Mouse (Mus musculus) spleen, postnatal 14 days (tissue): ENCODE results near the gene Rhox4c.
"Not testable (repeated sequence)": the region's sequence is repeated elsewhere in the genome, so short reads cannot be mapped to it uniquely, and the experiment has no call there.

ENCODE experiments used
- DNase-seq, 2 experiments: peaks; one replicate each; pipeline ENCODE4 v3.0.0; 2021 to 2022; ENCODE audit warnings: low spot score in 2 of 2

The Rhox4c gene

DNA sequence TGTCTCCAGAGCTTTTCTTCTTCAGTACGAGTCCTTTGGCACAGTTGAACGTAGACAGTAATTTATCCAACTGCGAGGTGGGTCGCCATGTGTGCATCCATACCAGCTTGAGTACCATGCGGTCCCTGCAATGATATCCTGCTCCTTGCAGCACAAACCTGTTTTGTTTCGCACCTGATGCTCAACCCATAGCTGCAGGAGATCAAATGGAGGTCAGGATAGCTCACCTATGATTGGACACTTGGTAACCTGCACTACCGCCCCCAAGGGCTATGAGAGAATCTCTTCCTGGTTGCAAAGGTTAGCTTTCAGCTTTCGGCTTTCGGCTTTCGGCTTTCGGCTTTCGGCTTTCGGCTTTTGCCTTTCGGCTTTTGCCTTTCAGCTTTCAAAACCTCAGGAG is at the start of gene Rhox4c:
TSS of gene Rhox4c (plus strand) at position 301 of the 400 bp plus-strand sequence.
- DNase-seq = not testable (repeated sequence)

DNA sequence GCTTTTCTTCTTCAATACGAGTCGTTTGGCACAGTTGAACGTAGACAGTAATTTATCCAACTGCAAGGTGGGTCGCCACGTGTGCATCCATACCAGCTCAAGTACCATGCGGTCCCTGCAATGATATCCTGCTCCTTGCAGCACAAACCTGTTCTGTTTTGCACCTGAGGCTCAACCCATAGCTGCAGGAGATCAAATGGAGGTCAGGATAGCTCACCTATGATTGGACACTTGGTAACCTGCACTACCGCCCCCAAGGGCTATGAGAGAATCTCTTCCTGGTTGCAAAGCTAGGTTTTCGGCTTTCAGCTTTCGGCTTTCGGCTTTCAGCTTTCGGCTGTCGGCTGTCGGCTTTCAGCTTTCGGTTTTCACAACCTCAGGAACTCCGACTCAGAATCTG is 47.9 kb upstream of the Rhox4c start, which contains the start of gene Rhox4b:
TSS of gene Rhox4b (plus strand) at position 301 of the 400 bp plus-strand sequence.
- not testable (repeated sequence) for DNase-seq

DNA sequence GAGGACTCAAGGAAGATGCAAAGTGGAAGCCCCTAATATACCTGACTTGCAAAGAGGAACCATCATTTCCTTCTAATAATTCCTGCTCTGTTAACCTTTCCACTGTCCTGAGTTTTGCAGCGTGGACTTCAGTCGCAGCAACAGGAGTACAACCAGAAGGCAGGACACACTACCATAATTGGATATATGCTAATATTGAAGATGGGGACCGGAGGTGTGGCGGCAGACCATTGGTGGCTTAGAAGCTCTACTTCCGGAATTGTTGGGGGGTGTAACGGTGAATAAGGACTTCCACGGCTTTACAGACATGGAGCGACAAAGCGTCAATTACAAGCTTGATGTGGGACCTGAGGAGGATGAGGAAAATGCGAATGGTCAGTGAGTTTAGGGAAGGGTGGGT is 26.8 kb upstream of the Rhox4c start, which contains the start of gene Rhox2c:
TSS of gene Rhox2c (plus strand) at position 301 of the 400 bp plus-strand sequence.
- not testable (repeated sequence) for DNase-seq

DNA sequence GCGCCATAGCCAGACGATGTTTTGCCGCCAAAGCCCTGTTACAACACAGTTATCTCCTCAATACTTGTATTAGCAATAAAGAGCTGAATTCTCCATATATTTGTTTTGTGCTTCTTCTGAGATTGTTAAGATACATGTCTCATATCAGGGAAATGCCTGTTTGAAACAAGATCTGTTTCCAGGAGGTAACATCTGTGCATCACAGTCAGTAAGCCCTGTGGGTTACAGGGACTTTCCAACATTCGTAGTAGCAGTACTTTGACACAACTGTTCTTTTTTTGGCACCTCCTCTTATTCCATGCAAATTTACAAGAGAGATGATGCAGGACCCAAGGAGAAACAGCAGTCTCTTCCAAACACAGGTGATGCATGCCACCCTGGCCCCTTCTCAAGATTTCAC is 21.9 kb upstream of the Rhox4c start, which contains the start of gene Rhox3c:
TSS of gene Rhox3c (plus strand) at position 301 of the 400 bp plus-strand sequence.
- DNase-seq = not testable (repeated sequence)

DNA sequence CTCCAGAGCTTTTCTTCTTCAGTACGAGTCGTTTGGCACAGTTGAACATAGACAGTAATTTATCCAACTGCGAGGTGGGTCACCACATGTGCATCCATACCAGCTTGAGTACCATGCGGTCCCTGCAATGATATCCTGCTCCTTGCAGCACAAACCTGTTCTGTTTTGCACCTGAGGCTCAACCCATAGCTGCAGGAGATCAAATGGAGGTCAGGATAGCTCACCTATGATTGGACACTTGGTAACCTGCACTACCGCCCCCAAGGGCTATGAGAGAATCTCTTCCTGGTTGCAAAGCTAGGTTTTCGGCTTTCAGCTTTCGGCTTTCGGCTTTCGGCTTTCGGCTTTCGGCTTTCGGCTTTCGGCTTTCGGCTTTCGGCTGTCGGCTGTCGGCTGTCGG is 33.9 kb downstream of the Rhox4c start, which contains the start of gene Rhox4d:
TSS of gene Rhox4d (plus strand) at position 301 of the 400 bp plus-strand sequence.
- DNase-seq = not testable (repeated sequence)

GRCm38 (mm10) chrX:37530152-37530551 is 50.0 kb downstream of the Rhox4c start, which contains the start of gene Rhox2e:
Gene Rhox2e, plus strand, starts transcription at chrX:37530452.
- not testable (repeated sequence) for DNase-seq
